14 mouse cellular contexts compared by ENCODE assay signal in the genomic region with DNA sequence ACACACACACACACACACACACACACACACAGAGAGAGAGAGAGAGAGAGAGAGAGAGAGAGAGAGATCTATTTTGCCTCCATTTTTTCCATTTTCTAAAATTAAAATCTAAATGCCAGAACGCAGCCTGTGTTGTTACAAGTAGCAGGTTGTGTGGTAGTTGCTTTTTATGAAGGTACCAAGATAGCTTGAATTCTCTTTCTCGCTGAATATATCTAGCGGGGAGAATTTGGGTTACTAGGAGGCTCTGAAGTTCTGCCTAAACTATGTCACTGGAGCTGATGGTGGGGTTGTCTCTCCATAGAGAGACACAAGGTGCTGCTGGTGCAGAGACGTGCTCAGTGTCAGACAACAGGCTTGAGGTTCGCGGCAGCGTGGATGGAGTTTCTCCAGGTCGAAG.
"Had no signal": no experiment of that assay in that cellular context is flagged by ENCODE, and none has a peak within 500 bp of the region (broad histone marks: within the 10 kb centered on the region; RNA-seq: fewer than 3 reads in every experiment).

No protein-coding gene starts in this region.

- DNase-seq: lung, adult 18-20 months; lung, embryonic 14.5 days; lung, postnatal 10 days; lung, postnatal 4 days; retina, postnatal 1 day; right cerebral cortex, adult 18-20 months; right cerebral cortex, postnatal 25 days; right cerebral cortex, postnatal 4 days; spleen, adult 18-20 months; thymus, adult 2 months; thymus, postnatal 25 days; thymus, postnatal 4 days had no signal

- ATAC-seq: midbrain, embryonic 13.5 days; midbrain, embryonic 16.5 days had no signal
